Mouse (Mus musculus) intestine, embryonic 16.5 days (tissue): ENCODE measurements around the gene Meis3. TPM values are rescaled to one million over a fixed set of nuclear protein-coding genes. Genes with fewer than 3 reads are reported as not detected.

Experiments used
- ATAC-seq: fragments of 200-750 bp; cut with Nextera tagmentation; 2 replicates; pipeline ENCODE4 v1.8.0; 2017; ENCODE audit warnings: moderate TSS enrichment, moderate library complexity
- H3K27ac ChIP-seq: fragments of 300-500 bp; sonication (generic); 2 replicates; pipeline ENCODE4 v1.5.1; 2014; ENCODE audit warnings: mild to moderate bottlenecking, low read length
- H3K27me3 ChIP-seq: fragments of 300-500 bp; sonication (generic); replicated peaks from 2 replicates; pipeline ENCODE4 v1.6.1; 2014; ENCODE audit warnings: low read length, control low read depth, mixed read lengths; ENCODE audit not compliant: control insufficient read depth, insufficient read depth
- H3K36me3 ChIP-seq: fragments of 300-500 bp; sonication (generic); 2 replicates; pipeline ENCODE4 v1.6.1; 2014; ENCODE audit warnings: low read length, control low read depth; ENCODE audit not compliant: control insufficient read depth, insufficient read depth
- H3K4me1 ChIP-seq: fragments of 300-500 bp; sonication (generic); 2 replicates; pipeline ENCODE4 v1.6.1; 2014; ENCODE audit warnings: low read length, control low read depth, mixed read lengths; ENCODE audit not compliant: control insufficient read depth, insufficient read depth
- H3K4me2 ChIP-seq: fragments of 300-500 bp; sonication (generic); 2 replicates; pipeline ENCODE4 v1.6.1; 2014; ENCODE audit warnings: low read depth, low read length, control low read depth
- H3K4me3 ChIP-seq: fragments of 300-500 bp; sonication (generic); 2 replicates; pipeline ENCODE4 v1.5.1; 2014; ENCODE audit warnings: mild to moderate bottlenecking, low read length
- H3K9ac ChIP-seq: fragments of 300-500 bp; sonication (generic); 2 replicates; pipeline ENCODE4 v1.6.1; 2014; ENCODE audit warnings: low read depth, low read length
- H3K9me3 ChIP-seq: fragments of 300-500 bp; sonication (generic); 2 replicates; pipeline ENCODE4 v1.6.1; 2016; ENCODE audit warnings: low read length, control low read depth; ENCODE audit not compliant: control insufficient read depth
- WGBS: fragments of 180-500 bp; shearing (Covaris S2); extraction: QIAGEN DNeasy Blood & Tissue Kit; methylation state at CpG from one replicate; pipeline ENCODE4 v1.1.7; 2014; 5-methylcytosine and 5-hydroxymethylcytosine counted together
- polyA plus RNA-seq: library from polyadenylated mRNA; unstranded; fragments of >200 nt; fragmentation: Nextera tagmentation; extraction: Ambion mirVana; gene quantifications from 2 replicates; pipeline ENCODE4 v1.2.1, GENCODE M21; 2015

Meis3 gene
- polyA plus RNA-seq, 1 experiment from 2014 or later, result 30.0 TPM

GRCm38 (mm10) chr7:16221582-16222272, 46.8 kb downstream of the Meis3 start, which contains the start of gene Dhx34:
TSS of gene Dhx34 (minus strand) at chr7:16222037.
- H3K4me1 ChIP-seq, result peaks cover 11% of the 10 kb centered on the region
- 0 out of 2 replicates have a peak, but pooled peaks cover 6% of the 10 kb centered on the region for H3K36me3 ChIP-seq
- H3K9ac ChIP-seq, result peak within 1 kb of the TSS; percentile 91
- peak within 1 kb of the TSS; percentile 76 for H3K4me3 ChIP-seq
- H3K27ac ChIP-seq, result peak within 1 kb of the TSS; percentile 84
- no peaks in the 10 kb centered on the region for H3K9me3 ChIP-seq
- under 1% methylated on average over 34 of the region's 34 CpGs for WGBS
- H3K4me2 ChIP-seq, result peak within 1 kb of the TSS; percentile 72
- H3K27me3 ChIP-seq, result no peaks in the 10 kb centered on the region
- ATAC-seq, result peak; percentile 99

DNA sequence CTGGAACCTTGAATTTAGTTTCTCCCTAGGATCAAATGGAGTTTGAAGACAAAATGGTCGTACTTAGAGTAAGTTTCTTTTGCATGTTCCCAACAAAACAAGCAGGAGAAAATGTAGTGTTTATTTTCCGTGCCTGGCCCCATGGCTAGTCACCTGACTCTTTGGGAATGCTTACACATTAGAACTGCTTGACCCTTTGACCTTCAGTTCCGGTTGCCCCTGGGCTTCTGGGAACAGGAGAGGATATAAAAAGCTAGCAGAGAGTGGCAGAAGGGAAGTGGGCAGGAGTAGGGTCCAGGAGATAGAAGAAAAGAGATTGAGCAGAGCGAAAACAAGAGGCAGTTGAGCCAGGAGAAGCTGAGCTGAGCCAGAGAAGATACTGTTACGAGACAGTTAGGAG, 55.0 kb downstream of the Meis3 start:
- Histone ChIP-seq H3K4me1 (no peaks in the 10 kb centered on the region), H3K4me2 (no peak overlapping the region), H3K27ac (no peak overlapping the region), H3K27me3 (no peaks in the 10 kb centered on the region), H3K4me3 (no peak overlapping the region), H3K9me3 (no peaks in the 10 kb centered on the region), H3K36me3 (no peaks in the 10 kb centered on the region), H3K9ac (no peak overlapping the region)
- WGBS, result 31% methylated on average over 5 of the region's 5 CpGs
- ATAC-seq, result no peak

Other genes with a start within 250 kb of the Meis3 start
- gene Nop53, start 229.0 kb upstream of the Meis3 start, polyA plus RNA-seq, result 153 and 156 TPM in 2 replicates
- gene Ehd2, start 207.5 kb upstream of the Meis3 start, polyA plus RNA-seq, result 48.1 and 50.9 TPM in 2 replicates
- gene Bicra, start 127.2 kb upstream of the Meis3 start, polyA plus RNA-seq, result 3.7 and 4.0 TPM in 2 replicates
- 0.07 and 0.21 TPM in 2 replicates for gene Zfp541, start 113.3 kb upstream of the Meis3 start, polyA plus RNA-seq
- 211 and 233 TPM in 2 replicates for gene Napa, start 76.6 kb upstream of the Meis3 start, polyA plus RNA-seq
- gene Kptn, start 55.2 kb upstream of the Meis3 start, polyA plus RNA-seq, result 24.3 and 27.1 TPM in 2 replicates
- gene Slc8a2, start 45.3 kb upstream of the Meis3 start, polyA plus RNA-seq, result 0.15 and 0.21 TPM in 2 replicates
- gene Dhx34, start 46.9 kb downstream of the Meis3 start, polyA plus RNA-seq, result 27.2 and 29.8 TPM in 2 replicates
- 0.15 and 0.18 TPM in 2 replicates for gene C5ar2, start 69.1 kb downstream of the Meis3 start, polyA plus RNA-seq
- 1.9 and 2.4 TPM in 2 replicates for gene C5ar1, start 84.5 kb downstream of the Meis3 start, polyA plus RNA-seq
- 13.0 and 14.2 TPM in 2 replicates for gene Inafm1, start 98.5 kb downstream of the Meis3 start, polyA plus RNA-seq
- 19.8 and 20.8 TPM in 2 replicates for gene Ccdc9, start 111.7 kb downstream of the Meis3 start, polyA plus RNA-seq
- gene Bbc3, start 133.3 kb downstream of the Meis3 start, polyA plus RNA-seq, result 6.2 and 6.6 TPM in 2 replicates
- gene Sae1, start 212.7 kb downstream of the Meis3 start, polyA plus RNA-seq, result 238 and 263 TPM in 2 replicates
- 9.6 and 11.1 TPM in 2 replicates for gene Zc3h4, start 225.8 kb downstream of the Meis3 start, polyA plus RNA-seq